Mouse (Mus musculus) heart, embryonic 10.5 days (tissue): ENCODE measurements at regions not wholly inside any gene's neighbourhood (a gene's known extent, or its start where the extent isn't known, plus 50 kb on each side); places are given as distances from the start of the nearest gene placed in this dataset.

Source experiments
- DNase-seq: peaks from one replicate; pipeline ENCODE4 v3.0.0-alpha.2; 2017; ENCODE audit warnings: low spot score
- H3K27ac ChIP-seq: fragments of 300-500 bp; sonication (generic); 2 replicates; pipeline ENCODE4 v1.5.1; 2016; ENCODE audit warnings: mild to moderate bottlenecking
- H3K27me3 ChIP-seq: fragments of 300-500 bp; sonication (generic); 2 replicates; pipeline ENCODE4 v1.6.1; 2016; ENCODE audit warnings: mild to moderate bottlenecking; ENCODE audit not compliant: poor library complexity, insufficient read depth, severe bottlenecking
- H3K36me3 ChIP-seq: fragments of 300-500 bp; sonication (generic); 2 replicates; pipeline ENCODE4 v1.6.1; 2016; ENCODE audit warnings: mild to moderate bottlenecking, moderate library complexity
- H3K4me1 ChIP-seq: fragments of 300-500 bp; sonication (generic); 2 replicates; pipeline ENCODE4 v1.6.1; 2016; ENCODE audit warnings: mild to moderate bottlenecking
- H3K4me3 ChIP-seq: fragments of 300-500 bp; sonication (generic); 2 replicates; pipeline ENCODE4 v1.5.1; 2016; ENCODE audit warnings: mild to moderate bottlenecking, moderate library complexity
- H3K9me3 ChIP-seq: fragments of 300-500 bp; sonication (generic); 2 replicates; pipeline ENCODE4 v1.6.1; 2016; ENCODE audit warnings: mild to moderate bottlenecking, moderate library complexity
- WGBS: fragments of 180-500 bp; shearing (Covaris S2); methylation state at CpG from one replicate; pipeline ENCODE4 v1.1.7; 2016; 5-methylcytosine and 5-hydroxymethylcytosine counted together

DNA sequence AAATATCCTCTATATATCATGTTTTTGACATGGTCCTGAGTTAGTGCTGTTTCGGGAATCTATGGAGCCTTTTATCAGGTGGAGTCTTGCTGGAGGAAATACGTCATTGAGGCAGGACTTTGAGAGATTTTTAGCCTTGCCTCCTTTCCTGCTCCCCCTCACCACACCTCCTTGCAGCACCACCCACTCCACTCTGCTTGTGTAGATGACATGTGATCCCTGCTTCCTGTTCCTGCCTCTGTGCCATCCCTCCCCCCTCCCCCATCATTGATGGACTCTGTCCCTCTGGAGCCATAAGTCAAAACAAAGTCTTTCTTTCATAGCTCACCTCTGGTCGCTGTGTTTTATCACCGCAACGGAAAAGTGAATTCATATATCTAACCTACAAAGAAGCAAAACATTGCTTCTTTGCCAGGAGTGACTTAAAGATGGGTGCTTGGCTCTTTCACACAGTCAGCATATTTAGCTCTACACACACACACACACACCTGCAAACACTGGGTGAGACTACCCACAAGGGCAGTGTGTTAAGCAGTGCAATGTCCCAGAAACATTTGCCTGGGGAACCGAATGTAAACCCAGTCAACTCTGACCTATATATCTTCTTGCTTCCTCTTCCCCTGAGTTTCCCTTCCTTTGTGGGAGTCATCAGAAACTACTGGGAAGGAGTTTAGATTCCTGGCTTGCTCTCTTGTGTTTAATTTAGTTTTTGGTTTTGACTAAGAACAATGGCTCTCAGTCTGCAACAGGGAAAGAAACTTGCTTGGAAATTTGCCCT is 123.1 kb upstream of the Mylip start:
- 81% methylated on average over 6 of the region's 6 CpGs for WGBS
- H3K4me3 ChIP-seq: no peak overlapping the region
- peak; percentile 53 for DNase-seq

DNA sequence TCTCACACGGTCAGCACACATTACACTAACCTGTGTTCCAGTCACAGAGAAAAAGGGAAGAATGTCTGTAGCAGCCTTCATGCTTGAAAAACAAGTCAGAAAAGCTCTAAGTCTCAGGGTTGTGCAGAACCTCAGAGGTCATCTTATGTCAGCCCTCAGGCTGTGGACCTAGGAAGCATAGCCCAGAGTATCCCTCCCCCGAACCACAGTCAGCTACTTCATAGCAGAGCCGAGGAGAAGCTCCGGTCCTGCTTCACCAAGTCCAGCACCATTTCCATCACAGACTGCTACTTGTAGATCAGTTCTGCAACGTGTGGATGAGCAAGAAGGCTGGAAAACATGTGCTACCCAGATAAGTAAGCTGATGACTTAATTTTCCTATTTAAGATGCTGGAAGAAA is 122.1 kb upstream of the Mylip start:
- Histone ChIP-seq H3K9me3 (no peaks in the 10 kb centered on the region), H3K4me3 (no peak overlapping the region), H3K4me1 (0 out of 2 replicates have a peak, but pooled peaks cover 3% of the 10 kb centered on the region), H3K27me3 (0 out of 2 replicates have a peak, but pooled peaks cover 3% of the 10 kb centered on the region), H3K27ac (no peak overlapping the region), H3K36me3 (no peaks in the 10 kb centered on the region)
- 72% methylated on average over 5 of the region's 5 CpGs for WGBS
- DNase-seq: peak; percentile 54

More for the DNA sequence above, 123.1 kb upstream of the Mylip start:
- H3K27ac ChIP-seq: no peak overlapping the region
- 0 out of 2 replicates have a peak, but pooled peaks cover 3% of the 10 kb centered on the region for H3K27me3 ChIP-seq
- no peaks in the 10 kb centered on the region for H3K36me3 ChIP-seq
- H3K9me3 ChIP-seq: no peaks in the 10 kb centered on the region
- 0 out of 2 replicates have a peak, but pooled peaks cover 3% of the 10 kb centered on the region for H3K4me1 ChIP-seq

DNA sequence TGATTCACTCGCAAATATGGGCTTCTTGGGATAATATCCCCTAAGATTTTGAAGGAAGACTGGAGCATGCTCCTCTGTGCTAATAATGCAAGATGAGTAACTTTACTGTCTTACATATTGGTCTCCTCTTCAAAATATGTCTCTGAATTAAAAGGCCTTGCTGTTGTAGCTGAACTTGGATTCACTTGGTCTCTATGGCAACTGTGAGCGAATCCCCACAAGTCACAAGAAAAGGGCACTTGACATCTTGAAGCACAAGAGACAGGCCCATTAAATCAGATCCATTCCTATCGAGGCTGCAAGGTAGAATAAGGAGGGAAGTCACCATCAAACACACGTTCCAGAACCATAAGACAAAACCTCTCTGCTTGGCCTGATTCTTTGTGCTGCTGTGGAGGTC is 121.6 kb upstream of the Mylip start:
- H3K36me3 ChIP-seq: no peaks in the 10 kb centered on the region
- 80% methylated on average over 4 of the region's 4 CpGs for WGBS

DNA sequence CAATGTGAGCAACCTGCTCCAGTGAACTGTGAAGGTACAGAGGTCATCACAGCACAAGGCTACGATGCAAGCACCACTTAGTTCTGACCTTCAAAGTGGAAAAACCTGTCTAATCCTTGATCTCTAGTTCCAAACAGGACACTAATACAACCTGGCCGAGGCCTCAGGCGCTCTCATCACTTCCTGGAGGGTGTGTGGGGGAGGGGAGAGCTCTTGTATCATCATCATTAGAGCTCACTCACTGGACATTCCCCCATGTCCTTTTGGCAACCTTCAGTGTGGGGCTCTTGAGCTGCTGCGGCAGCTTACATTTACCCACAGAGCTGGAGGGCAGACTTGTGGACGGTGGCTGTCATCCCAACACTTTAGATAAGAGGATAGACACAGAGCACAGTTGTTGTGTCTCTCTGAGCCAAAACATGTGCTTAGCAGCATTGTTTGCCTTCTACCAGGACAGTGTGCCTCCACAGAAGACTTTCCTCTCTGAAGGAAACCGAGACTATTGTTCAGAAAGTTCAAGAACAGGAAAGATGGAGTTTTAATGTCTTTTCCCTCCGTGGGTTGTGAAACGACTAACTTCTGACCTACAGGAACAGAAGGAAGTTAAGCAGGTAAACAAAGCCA is 115.2 kb upstream of the Mylip start:
- H3K9me3 ChIP-seq: no peaks in the 10 kb centered on the region
- H3K27me3 ChIP-seq: peaks cover 5% of the 10 kb centered on the region; the same call in 1 of the 2 replicates
- peak overlapping the region; percentile 62; the same call in 1 of the 2 replicates for H3K27ac ChIP-seq
- peak; percentile 78 for DNase-seq
- H3K36me3 ChIP-seq: no peaks in the 10 kb centered on the region
- no peak overlapping the region for H3K4me3 ChIP-seq
- peaks cover 18% of the 10 kb centered on the region for H3K4me1 ChIP-seq
- 34% methylated on average over 8 of the region's 8 CpGs for WGBS

More for the DNA sequence above, 121.6 kb upstream of the Mylip start:
- DNase-seq: no peak
- H3K27ac ChIP-seq: no peak overlapping the region
- 0 out of 2 replicates have a peak, but pooled peaks cover 3% of the 10 kb centered on the region for H3K27me3 ChIP-seq
- 0 out of 2 replicates have a peak, but pooled peaks cover 3% of the 10 kb centered on the region for H3K4me1 ChIP-seq
- no peaks in the 10 kb centered on the region for H3K9me3 ChIP-seq
- no peak overlapping the region for H3K4me3 ChIP-seq

DNA sequence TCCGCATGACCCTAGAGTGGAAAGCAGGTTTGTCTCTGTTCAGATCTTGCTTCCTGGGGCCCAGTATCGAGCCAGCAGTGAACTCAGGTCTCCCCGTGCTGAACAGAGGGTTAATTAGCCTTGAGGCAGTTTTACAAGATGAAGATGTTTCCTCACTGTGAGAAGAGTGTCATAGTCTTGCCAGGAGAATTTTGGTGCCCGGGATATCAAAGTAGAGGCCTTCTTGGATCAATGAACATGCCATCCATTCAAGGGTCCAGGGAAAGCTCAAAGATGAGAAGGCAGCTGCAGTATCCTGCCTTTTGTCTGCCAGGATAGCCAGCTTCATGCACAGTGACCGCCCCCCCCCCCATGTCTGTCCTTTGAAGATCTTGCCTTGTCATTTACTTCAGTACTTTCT is 114.2 kb upstream of the Mylip start:
- Histone ChIP-seq H3K36me3 (no peaks in the 10 kb centered on the region), H3K4me3 (no peak overlapping the region), H3K9me3 (no peaks in the 10 kb centered on the region), H3K4me1 (peaks cover 18% of the 10 kb centered on the region), H3K27ac (no peak overlapping the region), H3K27me3 (peaks cover 5% of the 10 kb centered on the region; the same call in 1 of the 2 replicates)
- no peak for DNase-seq
- 57% methylated on average over 5 of the region's 5 CpGs for WGBS

DNA sequence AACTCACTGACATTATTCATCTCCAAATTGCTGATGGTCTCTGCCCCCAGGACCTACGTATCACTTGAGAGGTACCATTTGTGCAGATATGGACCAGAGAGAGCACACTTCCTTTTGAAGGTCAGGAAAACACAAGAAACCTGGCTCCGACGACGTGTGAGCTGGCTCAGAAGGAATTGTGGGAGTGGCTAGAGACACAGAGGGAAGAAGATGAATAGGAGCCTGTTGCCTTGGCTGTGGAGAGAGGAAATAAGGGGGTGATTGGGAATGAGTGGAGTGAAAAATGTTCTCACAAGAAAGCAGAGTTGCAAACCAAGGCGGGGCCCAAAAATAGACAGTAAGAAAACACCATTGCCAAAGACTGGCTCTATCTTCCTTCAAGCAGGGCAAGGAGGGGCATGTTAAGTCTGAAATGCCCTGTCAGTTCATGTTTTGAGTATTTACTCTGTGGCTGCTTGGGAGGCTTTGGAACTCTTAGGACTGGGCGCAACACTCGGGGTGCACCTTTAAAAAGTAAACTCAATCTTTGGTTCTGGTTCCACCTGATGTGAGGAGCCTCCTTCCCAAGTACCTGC is 111.6 kb upstream of the Mylip start:
- no peaks in the 10 kb centered on the region for H3K9me3 ChIP-seq
- H3K27me3 ChIP-seq: peaks cover 5% of the 10 kb centered on the region; the same call in 1 of the 2 replicates
- no peak overlapping the region for H3K27ac ChIP-seq
- H3K4me1 ChIP-seq: peaks cover 18% of the 10 kb centered on the region
- H3K36me3 ChIP-seq: no peaks in the 10 kb centered on the region
- 64% methylated on average over 7 of the region's 7 CpGs for WGBS
- no peak for DNase-seq
- H3K4me3 ChIP-seq: no peak overlapping the region

DNA sequence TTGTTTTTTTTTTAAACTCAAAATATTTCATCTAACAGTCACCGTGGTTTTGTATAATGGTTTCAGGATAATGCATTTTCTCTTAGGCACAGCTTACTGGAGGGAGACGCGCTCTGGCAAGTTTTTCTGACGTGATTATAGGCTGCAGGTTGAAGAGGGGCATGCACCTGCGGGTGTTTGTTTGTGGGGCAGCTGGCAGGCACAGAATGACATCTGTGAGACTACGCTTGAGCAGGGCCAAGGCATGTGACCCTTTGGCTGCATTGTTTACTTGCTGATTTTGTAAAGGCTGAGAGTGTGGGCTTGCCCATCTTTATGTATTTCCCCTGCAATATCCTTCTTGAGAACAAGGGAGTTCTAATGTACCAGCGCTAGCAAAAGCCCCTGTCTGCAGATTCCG is 108.4 kb upstream of the Mylip start:
- Histone ChIP-seq H3K36me3 (no peaks in the 10 kb centered on the region), H3K4me1 (no peaks in the 10 kb centered on the region), H3K27ac (no peak overlapping the region), H3K27me3 (peaks cover 5% of the 10 kb centered on the region; the same call in 1 of the 2 replicates), H3K4me3 (no peak overlapping the region), H3K9me3 (no peaks in the 10 kb centered on the region)
- 83% methylated on average over 8 of the region's 8 CpGs for WGBS
- DNase-seq: no peak

DNA sequence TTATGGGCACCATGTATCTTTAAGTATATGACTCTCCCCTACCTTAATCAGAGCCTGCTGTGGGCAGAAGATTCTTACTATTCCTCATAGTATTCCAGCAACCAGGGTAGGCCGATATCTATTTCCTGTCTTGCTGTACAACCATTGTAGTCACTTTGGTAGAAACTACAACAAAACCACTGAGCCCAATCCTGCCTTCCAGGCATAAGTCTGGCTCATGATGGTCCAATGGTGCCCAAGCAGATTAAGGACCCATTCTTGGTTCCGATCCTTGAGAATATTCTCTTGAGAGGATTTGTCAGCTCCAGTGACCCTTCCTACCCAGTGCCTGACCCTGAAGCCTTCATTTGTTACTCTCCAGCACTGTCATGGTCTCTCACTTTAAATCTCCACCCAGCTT is 102.9 kb upstream of the Mylip start:
- Histone ChIP-seq H3K27ac (no peak overlapping the region), H3K36me3 (no peaks in the 10 kb centered on the region), H3K9me3 (no peaks in the 10 kb centered on the region), H3K4me3 (no peak overlapping the region), H3K4me1 (no peaks in the 10 kb centered on the region), H3K27me3 (no peaks in the 10 kb centered on the region)
- 91% methylated on average over 2 of the region's 2 CpGs for WGBS
- no peak for DNase-seq

DNA sequence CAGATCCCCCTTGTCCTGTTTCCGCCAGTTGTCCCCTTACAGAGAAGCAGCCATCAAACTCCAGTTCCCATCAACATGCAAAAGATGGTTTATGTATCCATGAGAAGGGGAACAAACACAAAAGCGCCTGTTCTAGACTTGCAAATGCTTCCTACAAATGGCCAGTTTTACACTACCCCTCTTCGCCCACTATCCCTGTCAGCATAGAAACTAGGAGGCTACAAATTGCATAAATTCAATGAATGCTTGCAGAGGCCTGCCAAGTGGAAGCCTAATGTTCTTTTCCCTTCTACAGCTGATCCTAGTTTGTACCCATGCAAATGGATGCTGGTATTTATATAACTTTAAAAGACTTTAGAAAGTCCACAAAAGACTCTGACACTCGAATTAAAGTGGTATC is 102.3 kb upstream of the Mylip start:
- DNase-seq: no peak
- Histone ChIP-seq H3K4me1 (no peaks in the 10 kb centered on the region), H3K36me3 (no peaks in the 10 kb centered on the region), H3K27ac (no peak overlapping the region), H3K9me3 (no peaks in the 10 kb centered on the region), H3K4me3 (no peak overlapping the region), H3K27me3 (no peaks in the 10 kb centered on the region)
- WGBS: 90% methylated on average over 4 of the region's 4 CpGs

DNA sequence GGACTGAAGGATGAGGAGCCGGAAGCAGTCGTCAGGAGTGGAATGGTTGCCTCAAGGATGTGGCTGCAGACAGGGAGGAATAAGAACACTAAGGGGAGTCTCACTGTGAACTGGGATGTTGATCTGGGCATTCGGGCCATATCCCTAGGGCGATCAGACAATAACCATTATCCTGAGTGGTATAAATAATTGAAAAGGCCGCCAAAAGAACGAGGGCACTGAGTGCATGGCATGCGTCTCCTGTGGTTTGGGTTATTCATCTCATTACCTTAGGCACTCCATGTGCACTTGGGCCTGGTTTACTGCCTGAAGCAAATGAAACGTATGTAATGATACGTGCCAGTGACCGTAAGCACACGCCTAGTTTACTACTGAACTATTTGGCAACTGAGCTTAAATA is 99.6 kb upstream of the Mylip start:
- no peaks in the 10 kb centered on the region for H3K9me3 ChIP-seq
- no peak overlapping the region for H3K4me3 ChIP-seq
- no peak overlapping the region for H3K27ac ChIP-seq
- H3K27me3 ChIP-seq: no peaks in the 10 kb centered on the region
- WGBS: 93% methylated on average over 11 of the region's 11 CpGs
- peaks cover 10% of the 10 kb centered on the region; the same call in 1 of the 2 replicates for H3K4me1 ChIP-seq
- no peaks in the 10 kb centered on the region for H3K36me3 ChIP-seq
- no peak for DNase-seq

DNA sequence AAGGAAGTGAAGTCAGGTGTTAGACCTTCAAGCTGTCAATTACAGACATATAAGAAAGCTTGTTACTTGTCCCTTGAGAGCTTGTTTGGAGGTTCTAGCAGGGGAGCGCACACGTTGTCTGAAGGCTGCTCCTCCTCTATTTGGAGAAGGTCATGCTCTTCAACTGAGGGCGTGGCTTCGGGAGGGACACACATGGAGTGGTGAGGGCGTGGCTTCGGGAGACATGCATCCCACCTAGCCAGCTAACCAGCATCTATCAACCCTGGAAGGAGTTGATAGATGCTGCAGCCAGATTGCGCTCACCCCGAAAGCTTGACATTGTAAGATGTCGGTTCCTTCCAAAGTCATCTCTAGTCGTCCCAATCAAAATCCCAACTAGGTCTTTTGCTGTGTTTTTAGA is 94.9 kb upstream of the Mylip start:
- no peak for DNase-seq
- WGBS: 83% methylated on average over 10 of the region's 10 CpGs
- Histone ChIP-seq H3K27ac (no peak overlapping the region), H3K4me3 (no peak overlapping the region), H3K36me3 (no peaks in the 10 kb centered on the region), H3K27me3 (no peaks in the 10 kb centered on the region), H3K9me3 (no peaks in the 10 kb centered on the region), H3K4me1 (peaks cover 10% of the 10 kb centered on the region; the same call in 1 of the 2 replicates)

DNA sequence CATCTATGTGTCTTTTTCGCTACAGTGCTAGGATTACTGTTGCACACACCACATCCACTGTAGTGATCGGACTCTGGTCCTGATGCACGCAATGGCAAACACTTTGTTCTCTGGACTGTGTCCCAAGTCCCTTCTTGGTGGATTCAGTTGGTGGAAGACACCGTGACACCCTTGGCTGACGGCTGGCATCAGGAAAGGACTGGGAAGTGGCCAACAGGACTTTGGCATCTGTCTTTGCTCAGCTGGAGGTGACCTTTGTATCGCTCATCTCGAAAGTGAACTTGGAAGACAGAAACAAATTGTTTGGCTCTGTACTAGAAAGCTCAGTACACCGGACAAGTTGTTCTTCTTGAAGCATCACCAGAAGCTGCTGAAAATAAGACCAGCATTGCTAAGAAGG is 88.9 kb upstream of the Mylip start:
- H3K27ac ChIP-seq: no peak overlapping the region

More for the DNA sequence above, 88.9 kb upstream of the Mylip start:
- Histone ChIP-seq H3K4me1 (peaks cover 7% of the 10 kb centered on the region; the same call in 1 of the 2 replicates), H3K9me3 (no peaks in the 10 kb centered on the region), H3K27me3 (no peaks in the 10 kb centered on the region), H3K36me3 (no peaks in the 10 kb centered on the region), H3K4me3 (no peak overlapping the region)
- DNase-seq: no peak
- 91% methylated on average over 8 of the region's 8 CpGs for WGBS
